8 mouse cellular contexts compared by ENCODE assay signal in the genomic region with DNA sequence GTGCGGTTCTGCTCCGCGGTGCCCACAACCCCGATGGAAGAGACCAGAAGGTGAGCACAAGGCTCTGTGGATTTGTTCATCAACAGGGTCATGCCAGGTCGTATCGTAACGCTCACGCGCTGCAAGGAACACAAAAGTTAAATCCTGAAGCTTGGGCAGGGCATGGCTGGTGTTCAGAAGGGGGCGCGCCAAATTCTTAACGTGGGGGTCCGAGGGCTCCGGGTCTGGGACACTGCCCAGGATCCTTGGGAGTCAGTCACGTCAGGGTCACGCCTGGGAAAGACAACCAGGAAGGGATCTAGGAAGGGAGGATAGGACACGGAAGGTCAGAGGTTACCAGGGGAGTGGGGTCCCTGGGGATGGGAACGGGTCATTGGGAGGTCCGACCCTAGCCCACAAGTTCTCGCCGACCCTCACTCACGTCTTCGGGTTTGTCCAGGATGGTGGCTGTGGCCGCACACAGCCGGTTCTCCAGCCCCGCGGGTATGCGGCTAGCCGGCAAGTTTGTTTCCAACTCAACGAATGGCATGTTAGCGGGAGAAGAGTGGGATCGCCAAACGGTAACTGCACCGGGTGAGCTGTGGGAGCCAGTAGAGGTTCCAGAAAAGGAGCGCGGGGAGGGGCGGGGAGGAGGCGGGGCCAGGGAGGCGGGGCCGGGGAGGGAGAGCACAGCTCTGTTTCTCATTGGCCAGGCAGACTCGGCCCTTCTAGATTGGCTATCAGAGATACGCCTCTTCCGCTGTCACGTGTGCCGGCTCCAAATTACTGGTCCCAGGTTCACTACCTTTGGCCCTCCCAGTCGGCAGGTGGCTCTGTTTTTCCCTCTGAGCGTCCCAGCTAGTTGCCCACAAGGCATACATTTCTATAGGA. TPM values are rescaled to one million over a fixed set of nuclear protein-coding genes. Genes with fewer than 3 reads are reported as not detected.
A peak's percentile ranks its signal among the peaks of the same experiment; 100 is the strongest.
DNase-seq lines count a peak whose midpoint lies in the region; ATAC-seq and TF ChIP-seq lines count a peak whose summit lies in the region.

A gene (minus strand): TSS at position 620 of the 870 bp plus-strand sequence.

- peak; percentile 84; the same call in 1 of the 2 replicates for TF ChIP-seq POLR2A in cortical plate, adult 2 months (IDR thresholded peaks at IDR 0.05; ENCODE audit: extremely low read depth, insufficient read depth, low read length)

- peak; percentile 24; the same call in 1 of the 2 replicates for TF ChIP-seq CTCF in cortical plate, adult 2 months (IDR thresholded peaks at IDR 0.05; ENCODE audit: extremely low read depth, insufficient read depth, low read length)

- H3K27ac ChIP-seq in cortical plate, adult 2 months (ENCODE audit: insufficient read depth, low read length): no peak within 1 kb of the TSS

- H3K4me3 ChIP-seq in cortical plate, adult 2 months (ENCODE audit: insufficient read depth, low read length): peak within 1 kb of the TSS; percentile 79

- no peaks in the 10 kb centered on the region for H3K4me1 ChIP-seq in cortical plate, adult 2 months (ENCODE audit: control insufficient read depth, insufficient read depth, low read length)

- DNase-seq in gastrocnemius, adult 8-10 months (ENCODE audit: low spot score in 2 of 2): peak; percentile 58 to 81
- peak; percentile 95 for DNase-seq in induced T-regulatory cell, adult 2 months (ENCODE audit: low read depth)
- peak; percentile 76 to 89 for DNase-seq in left cerebral cortex, adult 9 months (ENCODE audit: low spot score in 2 of 2)
- peak; percentile 83 for DNase-seq in right cerebral cortex, postnatal 25 days
- DNase-seq in urinary bladder, postnatal 4 days (ENCODE audit: low spot score in 2 of 2): peak; percentile 79 to 86

- ATAC-seq in activated CD4-positive, CD25-positive, alpha-beta regulatory T cell, adult 4 months: peak; percentile 100
- ATAC-seq in megakaryocyte progenitor cell, adult 5-6 weeks (replicated peaks; ENCODE audit: poor library complexity): peak; percentile 96

RNA-seq across cellular contexts. Expression of the gene that starts here (rescaled TPM):
- 100 to 1,000 TPM in 1 of 2 experiments, 10 to 100 TPM in 1; 78.9 to 104 TPM for polyA plus RNA-seq in activated CD4-positive, CD25-positive, alpha-beta regulatory T cell, adult 4 months (2017; shearing (Covaris generic))
- polyA plus RNA-seq in cortical plate, adult 2 months (2012; rRNA removed): 85.2 and 90.3 TPM in 2 replicates
- 10 to 100 TPM; 23.6 to 32.6 (median 29.5) TPM for total RNA-seq in gastrocnemius, adult 8-10 months (2022)
- 51.7 and 60.3 TPM in 2 replicates for total RNA-seq in megakaryocyte progenitor cell, adult 5-6 weeks (2015)
- 54.4 and 60.1 TPM in 2 replicates for total RNA-seq in megakaryocyte progenitor cell, adult 5-6 weeks (2017)
